Comparison of ENCODE assay signal across 8 mouse cellular contexts in the genomic region with DNA sequence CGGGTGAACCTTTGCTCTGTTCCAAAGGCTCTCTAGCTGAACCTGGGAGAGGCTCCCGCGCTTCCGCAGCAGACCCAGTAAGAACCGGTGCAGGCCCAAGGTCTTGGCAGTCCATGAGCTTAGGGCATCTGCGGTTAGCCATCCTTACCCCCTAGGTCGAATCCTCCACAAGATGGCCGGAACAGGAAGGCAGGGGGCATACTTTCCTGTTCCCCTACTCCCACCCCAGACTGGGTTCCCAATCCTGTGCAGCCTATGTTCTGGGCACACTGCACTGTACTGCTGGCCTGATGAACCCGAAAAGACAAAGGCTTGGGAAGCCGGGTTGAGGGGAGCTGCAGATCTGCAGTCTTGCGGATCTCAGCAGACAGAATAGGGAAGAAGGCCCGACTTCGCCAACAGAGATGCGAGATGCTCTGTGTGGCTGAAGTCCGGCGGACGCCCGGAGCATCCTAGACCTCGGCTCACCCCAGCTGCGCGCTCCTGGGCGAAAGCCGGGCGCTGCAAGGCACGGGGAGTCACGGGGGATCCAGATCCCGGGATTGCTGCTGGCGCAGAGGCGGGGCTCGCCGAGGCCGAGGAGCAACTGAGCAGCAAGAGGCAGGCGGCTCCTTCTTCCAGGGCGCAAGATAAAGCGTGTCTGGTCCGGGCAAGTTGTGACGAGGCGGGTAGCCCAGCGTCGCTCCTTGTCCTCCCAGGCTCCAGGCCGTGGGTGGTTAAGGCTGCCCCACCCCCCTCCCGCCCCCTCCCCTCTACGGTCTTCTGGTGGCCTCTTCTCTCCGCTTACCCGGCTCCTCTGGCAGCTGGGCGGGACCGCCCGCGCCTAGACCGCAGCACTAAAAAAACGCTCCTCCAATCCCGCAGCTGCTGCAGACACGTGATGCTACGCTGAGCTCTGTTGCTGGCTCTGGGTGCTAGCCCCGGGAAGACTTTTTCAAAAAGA. TPM values are rescaled to one million over a fixed set of nuclear protein-coding genes. Genes with fewer than 3 reads are reported as not detected.
A peak's percentile ranks its signal among the peaks of the same experiment; 100 is the strongest.
DNase-seq lines count a peak whose midpoint lies in the region; ATAC-seq lines count a peak whose summit lies in the region.

Gene Dzip1, minus strand, starts transcription at position 788 of the 943 bp plus-strand sequence.

- H3K27me3 ChIP-seq in hindbrain, embryonic 13.5 days = no peaks in the 10 kb centered on the region

- H3K4me2 ChIP-seq in hindbrain, embryonic 13.5 days = peak within 1 kb of the TSS; percentile 96

- no peaks in the 10 kb centered on the region for H3K9me3 ChIP-seq in hindbrain, embryonic 13.5 days

- WGBS in hindbrain, embryonic 13.5 days = under 1% methylated on average over 55 of the region's 55 CpGs

- H3K4me3 ChIP-seq in hindbrain, embryonic 13.5 days = peak within 1 kb of the TSS; percentile 75

- DNase-seq in T-cell, adult 2 months (ENCODE audit: low spot score) = peak; percentile 74
- DNase-seq in cerebellum, postnatal 10 days = peak; percentile 75 to 79
- DNase-seq in frontal cortex, postnatal 25 days (ENCODE audit: low spot score in 2 of 2) = peak; percentile 49 to 64
- DNase-seq in left cerebral cortex, adult 11 months (ENCODE audit: low spot score) = peak; percentile 66
- peak; percentile 50 for DNase-seq in lung, postnatal 25 days (ENCODE audit: low spot score)
- peak; percentile 92 for DNase-seq in right cerebral cortex, adult 18-20 months

- H3K36me3 ChIP-seq in hindbrain, embryonic 13.5 days = no peaks in the 10 kb centered on the region

- ATAC-seq in hindbrain, embryonic 13.5 days (ENCODE audit: low FRiP score) = peak; percentile 94
- ATAC-seq in erythroid progenitor cell, adult 5-6 weeks (replicated peaks; ENCODE audit: low FRiP score, poor library complexity, severe bottlenecking) = no peak

- H3K9ac ChIP-seq in hindbrain, embryonic 13.5 days = peak within 1 kb of the TSS; percentile 92

- peaks cover 51% of the 10 kb centered on the region for H3K4me1 ChIP-seq in hindbrain, embryonic 13.5 days (replicated peaks)

- peak within 1 kb of the TSS; percentile 96 for H3K27ac ChIP-seq in hindbrain, embryonic 13.5 days

RNA-seq across cellular contexts. Expression of gene Dzip1, which starts in this region (rescaled TPM):
- polyA plus RNA-seq in hindbrain, embryonic 13.5 days (2015; fragmentation: Nextera tagmentation; extraction: Ambion mirVana) = 56.3 and 57.0 TPM in 2 replicates
- total RNA-seq in erythroid progenitor cell, adult 5-6 weeks (2015; ENCODE audit: low replicate concordance) = 1.8 TPM in 1 of 2 replicates, not detected in the other
- total RNA-seq in erythroid progenitor cell, adult 5-6 weeks (2017; ENCODE audit: low replicate concordance) = 0.61 TPM in 1 of 2 replicates, not detected in the other
